Mouse (Mus musculus): ENCODE results near the gene Man2a1. TPM values are rescaled to one million over a fixed set of nuclear protein-coding genes. Genes with fewer than 3 reads are reported as not detected.
A peak's percentile ranks its signal among the peaks of the same experiment; 100 is the strongest.

Man2a1 gene
- polyA plus RNA-seq, 1 experiment, result 21.3 TPM

DNA sequence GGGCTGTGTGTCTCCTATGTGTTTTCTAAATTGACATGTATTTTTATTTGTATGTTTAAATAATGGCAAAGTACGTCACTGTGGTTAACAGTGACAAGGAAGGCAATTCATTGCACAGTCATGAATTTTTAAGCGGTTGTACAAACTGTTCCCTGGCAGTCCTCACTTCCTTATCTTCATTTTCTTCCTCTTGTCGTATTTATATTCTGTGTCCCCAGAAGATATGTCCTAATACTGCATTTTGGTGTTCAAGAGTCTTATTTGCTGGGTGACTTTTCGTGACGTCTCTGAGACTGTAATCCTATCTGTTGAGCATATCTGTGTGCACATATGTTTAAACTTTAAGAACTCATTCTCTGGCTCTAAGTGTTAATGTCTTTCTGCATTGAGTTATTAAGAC lies 120.6 kb downstream of the Man2a1 start:
- TF ChIP-seq POLR2A (IDR thresholded peaks at IDR 0.05; ENCODE audit: control insufficient read depth, extremely low read depth, insufficient read depth, low read length, poor library complexity), result no peak
- TF ChIP-seq CTCF (IDR thresholded peaks at IDR 0.05; ENCODE audit: borderline replicate concordance, control insufficient read depth, extremely low read depth, insufficient read depth, low read length, poor library complexity), result no peak
- no peak overlapping the region for H3K4me3 ChIP-seq (ENCODE audit: control insufficient read depth, insufficient read depth, low read length)
- H3K27me3 ChIP-seq (ENCODE audit: control insufficient read depth, insufficient read depth, low read length), result no peaks in the 10 kb centered on the region
- peaks cover 14% of the 10 kb centered on the region for H3K36me3 ChIP-seq (ENCODE audit: control insufficient read depth, insufficient read depth, low read length)
- peaks cover 16% of the 10 kb centered on the region for H3K4me1 ChIP-seq (replicated peaks; ENCODE audit: control insufficient read depth, insufficient read depth, low read length)
- 79% methylated on average over 5 of the region's 5 CpGs for WGBS
- H3K27ac ChIP-seq (ENCODE audit: control insufficient read depth, insufficient read depth, low read length), result no peak overlapping the region
- no peak for DNase-seq

DNA sequence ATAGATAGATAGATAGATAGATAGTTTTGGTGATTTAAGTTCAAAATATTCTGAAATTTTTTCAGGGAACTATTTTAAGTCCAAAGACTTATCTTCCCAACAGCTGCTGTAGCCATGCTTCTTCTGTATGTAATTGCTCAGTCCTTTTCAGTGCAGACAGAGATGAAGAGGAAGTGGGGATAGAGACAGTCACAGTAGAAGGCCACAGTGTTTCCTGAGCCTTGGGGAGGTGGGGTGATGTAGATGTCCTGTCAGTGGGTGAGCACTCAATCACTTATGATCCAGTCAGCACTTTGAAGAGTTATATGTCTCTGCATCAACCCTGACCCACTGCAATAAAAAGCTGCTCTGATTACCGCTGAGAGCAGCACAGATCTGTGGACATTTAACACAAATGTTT lies 122.6 kb downstream of the Man2a1 start:
- no peaks in the 10 kb centered on the region for H3K27me3 ChIP-seq (ENCODE audit: control insufficient read depth, insufficient read depth, low read length)
- WGBS, result 32% methylated on average over 1 of the region's 1 CpGs
- H3K36me3 ChIP-seq (ENCODE audit: control insufficient read depth, insufficient read depth, low read length), result peaks cover 9% of the 10 kb centered on the region; the same call in 1 of the 2 replicates
- H3K27ac ChIP-seq (ENCODE audit: control insufficient read depth, insufficient read depth, low read length), result no peak overlapping the region
- no peak for DNase-seq
- H3K4me3 ChIP-seq (ENCODE audit: control insufficient read depth, insufficient read depth, low read length), result no peak overlapping the region
- no peak for TF ChIP-seq CTCF (IDR thresholded peaks at IDR 0.05; ENCODE audit: borderline replicate concordance, control insufficient read depth, extremely low read depth, insufficient read depth, low read length, poor library complexity)
- TF ChIP-seq POLR2A (IDR thresholded peaks at IDR 0.05; ENCODE audit: control insufficient read depth, extremely low read depth, insufficient read depth, low read length, poor library complexity), result no peak
- peaks cover 16% of the 10 kb centered on the region for H3K4me1 ChIP-seq (replicated peaks; ENCODE audit: control insufficient read depth, insufficient read depth, low read length)

DNA sequence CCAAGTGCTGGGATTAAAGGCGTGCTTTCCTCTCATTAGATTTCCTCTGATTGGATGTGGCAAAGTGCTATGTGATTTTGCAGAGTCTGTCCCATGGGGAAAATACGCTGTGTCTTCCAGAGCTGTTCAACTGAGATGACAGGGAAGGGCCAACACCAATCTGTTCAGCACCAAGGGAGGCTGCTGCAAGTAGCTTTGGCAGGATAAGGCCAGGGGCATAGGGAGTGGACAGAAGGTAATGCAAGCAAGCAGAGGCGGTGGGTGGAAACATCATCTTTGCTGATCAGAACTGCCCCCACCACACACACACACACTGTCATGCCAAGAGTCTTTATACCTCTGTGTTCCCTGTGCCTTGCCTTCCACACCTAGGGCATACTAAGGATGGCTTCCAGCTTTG lies 124.7 kb downstream of the Man2a1 start:
- H3K36me3 ChIP-seq (ENCODE audit: control insufficient read depth, insufficient read depth, low read length), result peaks cover 5% of the 10 kb centered on the region; the same call in 1 of the 2 replicates
- no peak for DNase-seq
- WGBS, result 96% methylated on average over 3 of the region's 3 CpGs
- peak overlapping the region; percentile 93 for H3K27ac ChIP-seq (ENCODE audit: control insufficient read depth, insufficient read depth, low read length)
- H3K27me3 ChIP-seq (ENCODE audit: control insufficient read depth, insufficient read depth, low read length), result no peaks in the 10 kb centered on the region
- TF ChIP-seq POLR2A (IDR thresholded peaks at IDR 0.05; ENCODE audit: control insufficient read depth, extremely low read depth, insufficient read depth, low read length, poor library complexity) (no peak), CTCF (IDR thresholded peaks at IDR 0.05; ENCODE audit: borderline replicate concordance, control insufficient read depth, extremely low read depth, insufficient read depth, low read length, poor library complexity) (no peak)
- no peak overlapping the region for H3K4me3 ChIP-seq (ENCODE audit: control insufficient read depth, insufficient read depth, low read length)
- peaks cover 16% of the 10 kb centered on the region for H3K4me1 ChIP-seq (replicated peaks; ENCODE audit: control insufficient read depth, insufficient read depth, low read length)

DNA sequence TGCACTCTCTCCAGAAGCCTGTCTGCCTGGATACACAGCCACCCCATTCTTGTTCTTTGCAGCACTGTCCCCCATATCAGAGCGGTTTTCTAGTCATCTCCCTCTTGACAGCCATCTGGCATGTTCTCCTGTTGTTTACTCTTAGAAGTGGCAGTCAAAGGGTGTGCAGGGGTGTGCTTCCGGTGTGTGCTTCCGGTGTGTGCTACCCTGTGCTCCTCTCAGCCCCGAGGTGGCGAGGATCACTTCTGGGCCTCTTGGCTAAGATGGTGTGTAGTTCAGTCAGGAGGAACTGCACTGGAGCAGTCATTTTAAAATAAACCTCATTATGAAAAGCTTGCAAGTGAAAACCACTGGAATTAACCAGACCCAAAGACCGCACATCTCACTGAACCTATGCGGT lies 125.5 kb downstream of the Man2a1 start:
- peaks cover 5% of the 10 kb centered on the region; the same call in 1 of the 2 replicates for H3K36me3 ChIP-seq (ENCODE audit: control insufficient read depth, insufficient read depth, low read length)
- peak overlapping the region; percentile 93 for H3K27ac ChIP-seq (ENCODE audit: control insufficient read depth, insufficient read depth, low read length)
- DNase-seq, result peak; percentile 40
- 64% methylated on average over 7 of the region's 7 CpGs for WGBS
- TF ChIP-seq CTCF (IDR thresholded peaks at IDR 0.05; ENCODE audit: borderline replicate concordance, control insufficient read depth, extremely low read depth, insufficient read depth, low read length, poor library complexity) (no peak), POLR2A (IDR thresholded peaks at IDR 0.05; ENCODE audit: control insufficient read depth, extremely low read depth, insufficient read depth, low read length, poor library complexity) (no peak)
- H3K4me3 ChIP-seq (ENCODE audit: control insufficient read depth, insufficient read depth, low read length), result no peak overlapping the region
- H3K27me3 ChIP-seq (ENCODE audit: control insufficient read depth, insufficient read depth, low read length), result no peaks in the 10 kb centered on the region
- peaks cover 16% of the 10 kb centered on the region for H3K4me1 ChIP-seq (replicated peaks; ENCODE audit: control insufficient read depth, insufficient read depth, low read length)

DNA sequence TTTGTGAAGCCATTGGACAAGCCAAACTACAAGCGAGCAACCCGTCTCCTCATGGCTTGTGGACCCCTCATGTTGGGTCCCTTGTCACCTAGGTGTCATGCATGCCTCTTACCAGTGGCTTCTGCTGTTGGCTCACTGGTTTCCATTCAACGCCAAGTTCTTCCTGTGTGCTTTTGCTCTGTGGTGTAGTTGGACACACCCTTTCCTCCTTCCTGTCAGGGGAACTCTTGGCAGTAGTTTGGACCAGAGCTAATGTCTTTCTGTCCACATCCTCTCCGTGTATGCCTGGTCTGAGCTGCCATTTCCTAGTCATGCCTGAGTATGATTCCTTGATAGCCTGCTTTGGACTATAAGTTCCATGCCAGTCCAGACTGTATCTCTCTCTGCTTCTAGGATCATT lies 135.0 kb downstream of the Man2a1 start:
- no peaks in the 10 kb centered on the region for H3K27me3 ChIP-seq (ENCODE audit: control insufficient read depth, insufficient read depth, low read length)
- H3K4me3 ChIP-seq (ENCODE audit: control insufficient read depth, insufficient read depth, low read length), result no peak overlapping the region
- no peak for TF ChIP-seq CTCF (IDR thresholded peaks at IDR 0.05; ENCODE audit: borderline replicate concordance, control insufficient read depth, extremely low read depth, insufficient read depth, low read length, poor library complexity)
- H3K36me3 ChIP-seq (ENCODE audit: control insufficient read depth, insufficient read depth, low read length), result peaks cover 27% of the 10 kb centered on the region
- 60% methylated on average over 4 of the region's 4 CpGs for WGBS
- H3K4me1 ChIP-seq (replicated peaks; ENCODE audit: control insufficient read depth, insufficient read depth, low read length), result no peaks in the 10 kb centered on the region
- no peak overlapping the region for H3K27ac ChIP-seq (ENCODE audit: control insufficient read depth, insufficient read depth, low read length)
- no peak for DNase-seq

DNA sequence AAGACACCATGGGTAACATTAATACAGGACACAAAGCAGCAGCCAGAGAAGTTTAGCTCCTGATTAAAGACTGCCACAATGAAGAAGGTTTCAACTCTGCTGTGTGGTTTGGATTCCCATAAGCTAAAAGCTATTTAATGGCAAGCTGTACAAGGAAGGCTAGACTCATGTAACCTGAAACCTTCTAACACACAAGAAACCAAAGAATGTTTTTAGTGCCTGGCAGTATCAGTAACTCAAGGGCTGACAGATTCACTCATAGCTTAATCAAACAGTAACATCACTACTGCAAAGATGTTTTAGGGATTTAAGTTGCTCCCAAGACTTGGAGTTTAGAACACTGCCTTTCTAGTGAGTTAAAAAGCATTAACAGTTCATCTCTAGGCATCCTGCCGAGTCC lies 137.4 kb downstream of the Man2a1 start:
- no peak for DNase-seq
- Histone ChIP-seq H3K4me1 (replicated peaks; ENCODE audit: control insufficient read depth, insufficient read depth, low read length) (no peaks in the 10 kb centered on the region), H3K36me3 (ENCODE audit: control insufficient read depth, insufficient read depth, low read length) (peaks cover 44% of the 10 kb centered on the region), H3K27me3 (ENCODE audit: control insufficient read depth, insufficient read depth, low read length) (no peaks in the 10 kb centered on the region), H3K27ac (ENCODE audit: control insufficient read depth, insufficient read depth, low read length) (no peak overlapping the region), H3K4me3 (ENCODE audit: control insufficient read depth, insufficient read depth, low read length) (no peak overlapping the region)
- TF ChIP-seq POLR2A (IDR thresholded peaks at IDR 0.05; ENCODE audit: control insufficient read depth, extremely low read depth, insufficient read depth, low read length, poor library complexity) (no peak), CTCF (IDR thresholded peaks at IDR 0.05; ENCODE audit: borderline replicate concordance, control insufficient read depth, extremely low read depth, insufficient read depth, low read length, poor library complexity) (no peak)
- 98% methylated on average over 1 of the region's 1 CpGs for WGBS

DNA sequence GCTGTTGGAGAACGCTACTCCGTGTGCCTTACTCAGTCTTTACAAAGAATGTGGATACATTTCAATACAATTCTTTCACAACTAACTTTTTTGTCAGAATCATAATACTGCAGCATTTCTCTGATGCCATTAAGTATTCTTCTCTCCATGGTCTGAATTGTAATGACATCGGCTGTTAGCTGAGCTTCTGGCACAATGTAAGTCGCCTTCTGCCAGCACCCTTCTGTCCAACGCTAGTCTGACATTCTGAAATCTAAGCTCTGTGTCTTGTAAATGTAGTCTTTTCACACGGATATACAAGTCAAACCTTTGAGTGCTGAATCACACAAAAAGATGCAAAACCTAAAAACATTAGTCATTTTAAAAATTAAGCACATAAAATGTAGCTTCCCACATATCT lies 138.6 kb downstream of the Man2a1 start:
- TF ChIP-seq POLR2A (IDR thresholded peaks at IDR 0.05; ENCODE audit: control insufficient read depth, extremely low read depth, insufficient read depth, low read length, poor library complexity), result no peak
- no peak for TF ChIP-seq CTCF (IDR thresholded peaks at IDR 0.05; ENCODE audit: borderline replicate concordance, control insufficient read depth, extremely low read depth, insufficient read depth, low read length, poor library complexity)
- Histone ChIP-seq H3K27me3 (ENCODE audit: control insufficient read depth, insufficient read depth, low read length) (no peaks in the 10 kb centered on the region), H3K4me3 (ENCODE audit: control insufficient read depth, insufficient read depth, low read length) (no peak overlapping the region), H3K36me3 (ENCODE audit: control insufficient read depth, insufficient read depth, low read length) (peaks cover 38% of the 10 kb centered on the region), H3K27ac (ENCODE audit: control insufficient read depth, insufficient read depth, low read length) (no peak overlapping the region), H3K4me1 (replicated peaks; ENCODE audit: control insufficient read depth, insufficient read depth, low read length) (no peaks in the 10 kb centered on the region)
- 96% methylated on average over 6 of the region's 6 CpGs for WGBS
- no peak for DNase-seq
